Mouse (Mus musculus) ovary, postnatal 10 days (tissue): ENCODE measurements around the gene Cyp2f2.

Source experiments
- DNase-seq: peaks from one replicate; pipeline ENCODE4 v3.0.0; 2022; ENCODE audit warnings: low spot score

The Cyp2f2 gene

GRCm38 (mm10) chr7:27179217-27179918 is 59.7 kb downstream of the Cyp2f2 start:
- DNase-seq, result no peak

GRCm38 (mm10) chr7:27180036-27180435 is 60.3 kb downstream of the Cyp2f2 start:
- DNase-seq, result no peak

DNA sequence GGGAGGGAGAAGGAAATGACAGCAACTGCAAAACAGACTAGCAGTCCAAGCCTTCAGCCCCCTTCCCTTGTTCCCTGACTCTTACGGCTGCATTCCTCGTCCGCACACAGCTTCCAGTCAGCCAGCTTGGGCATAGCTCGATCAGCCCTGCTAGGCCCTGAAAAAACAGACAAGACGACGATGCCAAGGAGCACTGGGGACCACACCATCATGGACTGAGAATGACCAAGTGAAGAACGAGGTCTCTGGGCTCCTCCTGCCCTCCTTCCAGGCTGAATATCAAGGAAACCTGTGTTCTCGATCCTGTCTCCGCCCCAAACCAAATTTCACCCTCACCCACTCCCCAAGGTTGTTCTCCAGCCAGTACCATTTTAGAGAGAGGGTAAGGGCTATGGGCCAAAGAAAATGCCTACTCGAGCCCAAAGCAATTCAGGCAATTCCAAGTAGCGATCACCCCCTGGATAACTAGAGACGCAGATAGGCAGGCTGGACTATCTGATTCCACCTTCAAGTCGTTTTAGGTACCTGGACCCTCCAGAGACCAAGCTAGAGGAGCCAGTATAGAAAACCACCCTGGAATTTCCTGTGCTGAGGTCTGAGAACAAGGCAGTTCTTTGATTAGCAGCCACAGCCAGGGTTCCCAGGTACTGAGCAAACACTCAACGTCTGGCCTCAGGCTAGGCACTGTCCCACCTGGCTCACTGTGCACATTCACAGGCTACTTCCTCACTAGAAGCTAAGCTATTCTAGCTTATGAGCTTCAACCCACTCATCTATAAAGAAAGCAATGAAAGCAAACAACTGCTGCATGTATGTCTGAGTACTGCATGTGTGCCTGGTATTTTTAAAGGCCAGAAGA is 61.4 kb downstream of the Cyp2f2 start, which contains the start of the genes Gm21983 and Mia:
Gene Gm21983 (minus strand): TSS at position 250 of the 859 bp plus-strand sequence.
Gene Mia (minus strand): TSS at position 321 of the 859 bp plus-strand sequence.
- DNase-seq, result no peak

GRCm38 (mm10) chr7:27182498-27182897 is 62.8 kb downstream of the Cyp2f2 start:
- DNase-seq, result no peak
